Mouse (Mus musculus): Measurements from ENCODE around the gene Tprgl.
A peak's percentile ranks its signal among the peaks of the same experiment; 100 is the strongest.

- TF ChIP-seq CTCF (IDR thresholded peaks at IDR 0.05; ENCODE audit: low read depth, low read length), result peak; percentile 91
- no peak for TF ChIP-seq EP300 (IDR thresholded peaks at IDR 0.05; ENCODE audit: insufficient read depth, low read depth, low read length)
- no peak for TF ChIP-seq POLR2A (IDR thresholded peaks at IDR 0.05; ENCODE audit: insufficient read depth, low read length)
Observed at GRCm38 (mm10) chr4:154163296-154163695, 2.8 kb upstream of the Tprgl start.
